Mouse (Mus musculus): ENCODE data around the gene Gbx2. TPM values are rescaled to one million over a fixed set of nuclear protein-coding genes. Genes with fewer than 3 reads are reported as not detected.

Gene Gbx2
- polyA plus RNA-seq (2014; fragmentation: Illumina TruSeq; extraction: RNeasy Lipid Tissue Mini Kit (QIAGEN cat#74804)), result 4.2 TPM

DNA sequence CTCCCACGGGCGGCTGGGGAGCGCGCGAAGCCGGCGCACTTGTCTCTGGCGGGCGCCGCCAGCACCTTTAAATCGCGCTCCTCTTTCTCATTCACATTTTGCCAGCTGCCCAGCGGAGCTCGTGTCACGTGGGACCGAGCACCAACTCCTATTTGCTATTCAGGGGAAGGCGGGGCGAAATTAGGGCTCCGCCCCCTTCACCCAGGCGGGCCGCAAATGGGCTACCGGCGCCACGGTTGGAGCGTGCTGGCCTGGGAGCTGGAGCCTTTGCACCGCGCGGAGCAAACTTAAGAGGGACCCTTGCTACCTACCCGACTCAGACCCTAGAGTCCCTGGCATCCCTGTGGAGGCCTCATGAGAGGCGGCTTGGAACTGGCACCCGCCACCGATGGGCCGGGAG lies at the start of gene Gbx2:
Gene Gbx2 (minus strand): TSS at position 60 of the 400 bp plus-strand sequence.

Other genes with a start within 250 kb of the Gbx2 start
- not detected for gene Asb18, start 83.5 kb upstream of the Gbx2 start, polyA plus RNA-seq (2014; fragmentation: Illumina TruSeq; extraction: RNeasy Lipid Tissue Mini Kit (QIAGEN cat#74804))
- gene Iqca, start 222.2 kb upstream of the Gbx2 start, polyA plus RNA-seq (2014; fragmentation: Illumina TruSeq; extraction: RNeasy Lipid Tissue Mini Kit (QIAGEN cat#74804)), result 6.6 TPM